Mouse (Mus musculus) cerebellum, adult 9-10 months (tissue): ENCODE measurements at regions not wholly inside any gene's neighbourhood (a gene's known extent, or its start where the extent isn't known, plus 50 kb on each side); places are given as distances from the start of the nearest gene placed in this dataset.

Experiments
- DNase-seq: peaks from one replicate; pipeline ENCODE4 v3.0.0; 2022

DNA sequence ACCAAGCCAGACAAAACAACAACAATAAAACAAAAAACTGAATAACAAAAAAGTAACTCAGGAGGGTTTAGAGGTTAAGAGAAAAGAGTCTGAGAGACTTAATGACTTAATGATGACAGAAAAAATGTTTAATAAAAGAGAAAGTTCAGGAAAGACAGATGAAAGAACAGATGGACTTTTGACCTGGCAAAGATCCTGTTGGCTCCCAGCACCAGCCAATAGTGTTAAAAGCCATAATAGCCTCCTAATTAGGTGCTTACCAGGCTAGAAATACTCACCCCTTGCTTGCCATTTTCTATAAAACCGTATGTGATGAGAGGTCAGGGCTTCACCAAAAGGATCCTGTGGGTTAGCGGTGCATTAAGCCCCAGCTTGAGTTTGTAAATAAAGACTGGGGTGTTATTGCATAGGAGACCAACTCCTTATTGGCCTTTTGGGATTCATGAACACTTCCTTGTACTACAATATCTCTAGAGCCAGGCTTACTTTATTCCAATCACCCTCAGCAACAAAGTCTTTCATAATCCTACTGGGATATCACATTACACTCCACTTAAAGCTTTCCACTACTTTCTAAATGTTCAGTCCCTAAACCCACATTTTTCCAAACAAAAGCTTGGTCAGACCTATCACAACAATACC is 282.1 kb upstream of the Rasa1 start:
- DNase-seq, result no peak

DNA sequence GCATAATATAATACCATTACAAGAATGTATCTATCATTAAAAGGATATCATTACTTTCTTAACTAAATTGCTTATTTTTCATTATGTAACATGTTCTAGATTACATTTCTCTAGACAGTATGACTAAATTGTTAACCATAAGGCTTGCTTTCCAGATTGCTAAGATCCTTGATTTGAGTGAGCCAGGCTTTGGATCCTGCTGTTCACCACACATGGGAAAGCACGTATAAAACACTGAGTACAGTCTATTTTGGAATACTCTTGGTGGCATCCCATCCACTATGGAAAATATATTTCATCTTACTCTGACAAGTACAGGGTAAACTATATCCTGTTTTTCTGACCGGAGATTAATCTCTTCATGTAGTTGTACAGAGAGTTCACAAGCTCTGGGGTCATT is 268.9 kb upstream of the Rasa1 start:
- no peak for DNase-seq

DNA sequence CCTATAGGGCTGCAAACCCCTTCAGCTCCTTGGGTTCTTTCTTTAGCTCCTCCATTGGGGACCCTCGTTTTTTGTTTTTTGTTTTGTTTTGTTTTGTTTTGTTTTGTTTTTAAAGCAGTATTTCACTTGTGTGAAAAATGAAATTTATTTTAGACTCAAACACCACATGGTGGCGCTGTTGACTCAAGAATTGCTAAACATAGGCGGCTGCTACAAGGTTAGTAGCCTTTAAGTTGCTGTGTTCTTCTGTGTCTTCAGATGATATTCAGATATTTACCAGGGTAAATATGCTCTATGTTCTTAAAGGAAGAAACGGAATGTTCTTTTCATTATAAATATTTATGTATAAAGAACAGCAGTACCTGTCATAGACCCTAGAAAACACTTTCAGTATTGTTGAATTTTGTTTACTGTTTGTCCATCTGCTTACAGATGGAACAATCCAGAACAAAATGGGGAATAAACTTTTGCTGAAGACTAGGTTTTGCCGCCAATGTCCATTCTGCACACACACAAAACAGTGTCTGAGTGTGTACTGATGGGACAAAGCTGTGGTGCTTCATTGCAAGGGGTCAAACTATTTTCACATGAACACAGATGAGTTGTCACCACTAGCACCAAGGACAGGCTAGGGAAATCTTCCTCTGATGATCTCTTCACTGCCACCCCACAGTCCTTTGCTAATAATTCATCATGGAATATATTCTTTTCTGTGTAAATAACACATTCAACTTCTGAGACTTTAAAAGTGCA is 267.3 kb upstream of the Rasa1 start:
- peak; percentile 17 for DNase-seq

DNA sequence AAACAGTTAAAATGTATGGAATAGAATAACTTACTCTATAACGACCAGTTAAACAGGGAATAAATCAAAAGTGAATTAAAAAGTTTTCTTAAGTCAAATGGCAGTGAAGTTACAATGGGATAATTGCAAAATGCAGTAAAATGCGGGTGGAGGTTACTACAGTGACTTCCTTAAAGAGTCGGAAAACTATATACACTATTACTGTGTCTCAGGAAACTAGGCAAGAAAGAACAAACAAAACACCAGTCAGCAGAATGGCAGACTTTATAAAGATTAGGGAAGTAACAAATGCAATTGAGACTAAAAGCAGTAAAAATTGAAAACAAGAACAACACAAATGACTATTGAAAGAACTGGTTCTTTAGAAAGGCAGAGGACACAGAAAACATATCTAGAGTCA is 264.1 kb upstream of the Rasa1 start:
- DNase-seq, result no peak

DNA sequence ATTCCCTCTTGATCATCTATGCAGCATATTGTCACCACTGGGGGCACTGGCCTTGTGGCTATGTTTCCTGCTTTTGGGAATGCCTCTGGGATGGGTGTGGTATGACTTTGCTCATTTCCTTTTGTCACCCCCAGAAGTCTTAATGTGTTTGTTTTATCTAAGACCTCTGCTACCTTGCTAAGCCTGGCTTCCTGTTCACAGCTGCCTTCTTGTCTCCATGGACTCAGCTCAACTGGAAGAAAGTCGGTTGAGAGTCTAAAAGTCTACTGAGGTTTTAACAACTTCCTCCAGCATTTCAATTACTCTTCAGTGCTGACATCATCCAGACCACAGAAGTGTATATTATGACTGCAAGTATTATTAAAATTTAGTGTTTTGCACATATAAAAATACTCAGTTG is 220.7 kb upstream of the Rasa1 start:
- DNase-seq, result no peak

DNA sequence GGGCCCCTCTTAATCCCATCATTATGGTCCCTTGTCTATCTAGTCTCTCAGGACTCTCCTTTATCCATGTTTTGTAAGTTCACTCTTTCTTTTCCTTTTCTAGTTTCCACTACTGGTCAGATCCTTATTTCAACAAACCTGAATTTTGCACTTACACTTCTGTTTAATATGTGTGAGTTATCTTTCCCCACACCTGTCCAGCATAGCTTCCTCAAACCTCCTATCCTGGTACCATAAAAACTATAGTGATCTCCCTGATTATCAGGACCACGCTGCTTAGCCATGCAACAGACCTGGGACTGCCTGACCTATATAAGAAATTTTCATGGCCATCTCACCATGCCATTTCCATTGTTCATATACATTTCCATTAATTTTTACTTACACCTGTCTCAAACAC is 219.6 kb upstream of the Rasa1 start:
- no peak for DNase-seq

DNA sequence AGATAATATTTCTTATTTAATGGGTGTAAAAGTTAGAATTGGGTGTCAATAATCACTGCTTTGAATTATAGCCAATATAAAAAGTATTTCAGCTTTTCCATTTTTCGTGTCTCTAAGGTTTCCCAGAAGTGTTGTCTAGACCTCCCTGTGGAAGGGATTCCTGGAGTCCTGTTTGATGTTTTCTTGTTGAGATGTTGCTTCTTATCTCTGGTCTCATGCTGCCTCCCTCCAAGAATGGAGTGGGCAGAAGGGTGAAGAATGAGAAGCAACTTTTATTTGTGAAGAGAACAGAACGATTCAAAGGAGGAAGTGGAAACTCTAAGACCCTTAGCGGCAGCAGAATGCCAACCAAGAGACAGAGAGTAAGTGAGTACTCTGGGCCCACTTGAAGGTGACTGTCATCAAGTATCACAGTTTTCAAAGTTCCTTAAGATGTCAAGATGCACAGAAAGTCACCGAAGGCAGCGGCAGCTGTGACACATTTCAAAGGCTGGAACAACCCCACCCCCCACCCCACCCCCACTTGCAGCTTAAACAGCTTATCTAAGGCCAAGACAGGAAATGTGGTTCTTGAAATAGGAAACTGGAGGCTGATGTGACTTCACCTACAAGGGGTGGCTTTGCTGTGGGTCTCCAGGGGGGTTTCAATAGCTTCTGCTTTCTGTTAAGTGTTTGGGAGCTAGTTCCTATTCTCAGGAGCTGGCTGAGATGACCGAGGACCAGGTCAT is 218.6 kb upstream of the Rasa1 start:
- DNase-seq, result no peak

DNA sequence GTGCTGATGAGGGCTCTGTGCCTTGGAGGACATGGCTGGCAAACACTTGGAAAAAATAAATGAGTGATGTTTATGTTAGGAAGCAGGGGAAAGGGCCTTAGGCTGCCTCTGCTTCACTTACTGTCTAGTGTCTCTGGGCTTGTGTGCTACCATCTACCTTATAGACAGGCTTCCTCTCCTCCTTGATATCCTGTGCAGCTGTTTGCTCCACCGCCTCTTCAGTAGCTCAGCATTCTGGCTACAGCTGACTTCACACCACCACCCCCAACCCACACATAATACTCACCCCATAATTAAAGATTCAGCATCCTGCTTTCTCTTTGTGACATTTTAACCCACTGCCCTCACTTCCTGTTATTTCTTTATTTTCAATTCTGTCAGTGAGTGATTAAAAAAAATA is 217.9 kb upstream of the Rasa1 start:
- DNase-seq, result no peak

DNA sequence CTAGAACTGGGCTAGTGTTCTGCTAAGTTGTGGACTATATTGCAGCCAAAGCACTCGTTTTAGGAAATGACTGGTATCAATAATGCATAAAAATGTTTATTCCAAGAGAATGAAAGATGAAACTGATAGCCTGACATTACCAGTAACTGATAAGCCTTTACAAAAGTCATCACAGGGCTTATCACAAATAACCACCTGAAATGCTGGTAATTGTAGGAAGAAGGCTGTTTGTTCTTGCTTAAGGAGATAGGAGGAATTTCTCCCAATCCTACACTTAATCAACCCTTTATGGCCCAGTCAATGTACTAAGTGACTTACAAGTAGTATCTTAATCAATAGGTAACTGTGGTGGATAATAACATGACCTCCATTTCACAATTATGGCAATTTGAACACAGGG is 217.1 kb upstream of the Rasa1 start:
- DNase-seq, result no peak

DNA sequence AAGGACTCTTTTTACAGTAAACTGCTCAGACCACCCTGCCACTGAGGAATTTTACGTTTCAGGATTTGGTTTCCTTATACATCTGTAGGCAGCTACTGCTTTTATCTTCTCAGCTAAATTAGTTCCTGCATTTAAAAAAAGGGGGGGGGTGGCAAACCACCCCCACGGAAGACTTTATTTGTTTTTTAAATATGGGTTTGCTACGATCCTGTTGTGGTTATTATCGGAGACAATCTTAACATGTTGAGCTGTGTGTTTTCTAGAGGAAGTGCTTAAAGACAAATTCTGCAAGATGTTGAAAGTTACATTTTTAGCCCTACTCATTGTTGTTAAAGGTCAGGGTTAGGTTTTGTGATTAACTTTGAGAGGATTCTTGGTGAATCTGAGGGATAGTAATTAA is 216.1 kb upstream of the Rasa1 start:
- no peak for DNase-seq

DNA sequence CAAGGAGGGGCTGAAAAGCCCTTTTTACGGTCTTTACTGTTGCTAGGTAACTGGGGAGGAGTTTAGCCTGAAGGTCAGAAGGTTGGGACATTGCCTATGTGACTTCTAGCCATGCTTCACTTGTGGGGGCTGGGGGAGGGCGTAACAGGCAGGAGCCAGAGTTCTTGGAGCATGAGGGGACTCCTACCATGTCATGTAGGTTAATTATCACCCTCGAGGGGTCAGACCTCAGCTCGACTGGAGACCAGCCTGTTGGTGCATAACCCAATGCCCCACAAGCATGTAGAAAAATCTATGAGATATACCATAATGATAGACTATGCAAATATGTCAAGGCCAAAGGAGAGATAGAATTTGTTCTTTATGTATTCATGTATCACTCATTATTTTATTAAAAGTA is 215.1 kb upstream of the Rasa1 start:
- no peak for DNase-seq

DNA sequence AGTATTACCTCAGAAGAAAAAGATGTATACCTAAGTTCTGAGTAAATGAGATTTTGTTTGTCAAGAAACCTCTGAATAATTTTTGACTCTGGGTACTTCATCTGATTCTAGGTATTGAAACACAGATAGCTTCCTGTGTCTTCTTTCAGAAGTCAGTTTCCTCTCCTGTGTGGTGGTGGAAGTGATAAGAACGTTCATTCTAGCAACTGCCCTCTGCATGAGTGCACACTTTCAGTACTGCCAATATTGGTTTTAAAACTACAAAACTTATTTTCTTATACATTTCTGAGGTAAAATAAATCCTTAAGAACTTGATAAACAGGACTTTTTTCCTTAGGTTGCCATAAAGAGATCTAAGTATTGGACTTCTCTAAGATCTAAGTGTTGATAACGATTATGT is 209.8 kb upstream of the Rasa1 start:
- no peak for DNase-seq

DNA sequence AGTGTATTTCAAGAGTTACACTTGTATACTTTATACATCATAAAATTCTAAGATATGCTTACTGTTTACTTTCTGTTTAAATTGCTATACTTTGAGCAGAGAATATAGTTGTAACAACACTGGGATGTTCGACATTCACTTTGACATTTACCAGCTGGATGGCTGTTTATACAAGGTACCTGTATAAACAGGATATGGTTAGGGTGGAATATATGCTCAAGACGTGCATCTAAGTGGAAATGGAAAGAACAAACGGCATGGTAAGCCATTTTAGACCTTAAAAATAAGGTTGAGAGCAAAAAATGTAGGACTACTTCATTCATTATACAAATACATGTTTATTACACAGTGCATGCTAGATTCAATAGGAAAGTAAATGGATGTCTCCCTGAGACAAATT is 195.9 kb upstream of the Rasa1 start:
- no peak for DNase-seq

DNA sequence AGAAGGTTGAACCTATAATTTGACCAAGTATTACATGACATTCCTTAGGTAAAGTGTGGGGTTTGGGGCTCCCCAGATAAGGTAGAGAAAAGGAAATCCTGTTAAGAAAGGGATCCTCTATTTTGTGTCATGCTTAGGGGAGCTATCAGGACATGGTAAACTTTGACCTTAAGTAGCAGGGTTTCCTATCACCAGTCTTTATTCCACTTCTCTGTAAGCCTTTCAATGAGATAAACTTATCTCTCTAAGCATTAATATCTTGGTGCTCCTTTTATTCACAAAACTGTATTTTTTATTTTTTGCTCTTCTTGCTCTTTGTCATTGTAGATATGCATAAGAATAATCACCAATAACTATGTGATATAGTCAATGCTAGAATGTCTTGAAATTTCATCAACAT is 194.4 kb upstream of the Rasa1 start:
- no peak for DNase-seq

DNA sequence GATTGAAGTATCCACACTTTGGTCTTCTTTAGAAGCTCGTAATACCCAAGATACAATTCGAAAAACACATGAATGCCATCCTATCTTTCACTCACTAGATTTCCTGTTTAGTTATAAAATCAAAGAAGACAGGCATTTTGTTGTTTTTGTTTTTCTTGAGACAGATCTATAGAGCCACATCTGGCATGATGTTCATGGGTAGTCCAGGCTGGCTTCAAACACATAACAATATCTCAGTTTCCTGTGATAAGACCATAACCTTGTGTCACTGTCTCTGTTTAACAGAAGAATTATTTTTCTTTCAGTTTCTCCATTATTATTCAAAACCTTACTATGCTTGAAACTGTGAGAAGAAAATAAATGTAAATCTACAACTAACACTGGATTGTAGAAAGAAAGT is 190.5 kb upstream of the Rasa1 start:
- no peak for DNase-seq

DNA sequence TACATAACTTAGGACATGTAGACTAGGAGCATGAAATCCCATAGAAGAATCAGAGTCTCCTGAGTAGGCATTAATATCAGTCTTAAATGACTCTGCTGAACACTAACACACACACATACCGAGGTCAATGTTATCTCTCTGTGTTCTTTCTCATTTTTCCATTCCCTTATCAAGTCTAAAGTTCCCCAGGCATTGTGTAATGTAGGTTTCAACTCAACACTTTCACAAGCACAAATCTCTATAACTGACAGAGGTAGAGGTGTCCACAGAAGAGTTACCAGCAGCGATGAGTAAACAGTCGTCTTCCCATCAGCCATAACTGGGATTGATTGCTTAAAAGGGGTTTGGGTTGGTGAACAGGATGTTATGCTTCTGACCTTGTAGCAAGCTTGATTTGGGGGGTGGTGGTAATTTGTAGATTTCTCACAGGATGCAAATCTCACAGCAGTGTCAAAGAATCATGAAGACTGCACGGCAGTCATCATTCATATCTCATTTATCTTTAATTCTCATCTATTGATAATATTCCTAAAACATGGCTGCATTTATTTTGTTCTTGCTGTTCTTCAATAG is 187.4 kb upstream of the Rasa1 start:
- DNase-seq, result no peak

DNA sequence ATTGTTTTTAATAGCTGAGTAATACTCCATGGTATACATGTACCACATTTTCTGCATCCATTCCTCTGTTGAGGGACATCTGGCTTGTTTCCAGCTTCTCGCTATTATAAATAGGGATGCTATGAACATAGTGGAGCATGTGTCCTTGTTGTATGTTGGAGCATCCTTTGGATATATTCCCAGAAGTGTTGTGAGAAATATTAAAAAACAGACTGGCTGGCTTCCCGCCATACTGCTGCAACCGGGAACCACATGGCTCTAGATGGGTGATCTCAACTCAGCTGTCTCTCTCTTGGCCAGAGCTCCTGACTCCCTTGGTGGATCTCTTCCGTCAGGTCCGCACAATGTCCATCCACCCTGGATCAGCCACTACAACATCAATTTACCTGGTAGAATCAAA is 182.4 kb upstream of the Rasa1 start:
- no peak for DNase-seq

DNA sequence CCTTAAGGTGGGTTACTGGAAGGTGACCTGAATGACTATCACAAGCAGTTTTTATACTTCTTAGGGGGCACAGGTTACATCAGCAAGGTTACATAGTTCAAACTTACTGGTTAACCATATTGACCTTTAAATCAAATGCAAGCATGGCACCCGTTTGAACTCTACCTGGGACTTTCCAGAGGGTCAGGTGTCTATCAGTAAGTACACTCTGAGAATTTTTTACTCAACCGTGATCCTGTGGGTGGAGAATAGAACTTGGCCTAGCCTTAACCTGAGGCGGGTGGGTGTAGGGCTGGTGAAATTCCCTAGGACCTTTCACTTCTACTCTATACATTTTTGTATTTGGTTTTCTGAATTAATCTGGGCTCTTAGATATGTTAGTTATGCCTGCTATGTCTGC is 170.5 kb upstream of the Rasa1 start:
- DNase-seq, result no peak

DNA sequence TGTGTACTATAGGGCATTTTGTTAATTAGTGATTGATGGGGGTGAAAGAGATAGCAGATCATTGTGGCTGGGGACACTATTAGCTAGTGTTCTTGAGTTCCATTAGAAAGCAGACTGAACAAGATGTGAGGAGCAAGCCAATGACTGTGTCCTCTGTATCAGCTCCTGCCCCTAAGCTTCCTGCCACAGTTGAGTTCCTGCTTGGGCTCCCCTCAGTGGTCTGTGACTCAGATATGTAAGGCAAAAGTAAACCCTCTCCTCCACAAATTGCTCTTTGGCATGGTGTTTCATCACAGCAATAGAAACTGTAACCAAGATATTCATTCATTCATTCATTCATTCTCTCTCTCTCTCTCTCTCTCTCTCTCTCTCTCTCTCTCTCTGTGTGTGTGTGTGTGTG is 169.7 kb upstream of the Rasa1 start:
- DNase-seq, result no peak

DNA sequence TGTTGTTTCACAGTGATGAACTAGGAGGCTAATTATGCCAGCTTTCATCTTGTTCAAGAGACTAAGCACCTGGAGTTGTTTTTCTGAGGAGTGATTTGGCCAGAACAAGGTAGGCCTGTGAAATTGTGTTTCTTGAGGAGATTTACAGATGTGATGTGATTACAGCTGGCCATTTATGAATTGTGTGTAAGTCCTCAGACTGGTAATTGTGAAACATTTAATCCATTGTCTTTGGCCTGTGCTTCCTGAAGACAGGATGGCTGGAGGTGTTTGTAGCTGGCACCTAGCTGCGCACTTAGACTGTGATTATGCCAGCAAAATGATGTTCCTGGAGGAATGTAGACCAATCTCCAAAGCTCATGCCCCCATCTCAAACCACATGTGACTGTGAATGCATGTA is 150.7 kb upstream of the Rasa1 start:
- no peak for DNase-seq

DNA sequence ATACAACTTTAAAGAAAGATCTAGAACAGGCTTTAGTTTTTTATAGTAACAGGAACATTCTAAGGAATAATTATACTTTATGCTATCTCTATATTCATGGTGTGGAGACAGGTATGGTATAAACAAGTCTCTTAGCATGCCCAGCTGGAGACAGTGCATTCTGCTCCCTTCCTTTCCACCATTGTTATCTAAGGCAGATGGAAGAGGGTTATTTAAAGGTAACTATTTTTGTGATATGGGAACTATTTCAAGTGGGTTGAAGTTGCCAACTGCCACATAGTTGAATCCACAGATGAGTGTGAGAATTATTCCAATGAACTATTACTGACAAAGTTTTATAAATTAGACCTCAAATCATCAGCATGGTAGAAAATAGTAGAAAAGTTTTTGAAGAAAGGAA is 148.9 kb upstream of the Rasa1 start:
- DNase-seq, result no peak

DNA sequence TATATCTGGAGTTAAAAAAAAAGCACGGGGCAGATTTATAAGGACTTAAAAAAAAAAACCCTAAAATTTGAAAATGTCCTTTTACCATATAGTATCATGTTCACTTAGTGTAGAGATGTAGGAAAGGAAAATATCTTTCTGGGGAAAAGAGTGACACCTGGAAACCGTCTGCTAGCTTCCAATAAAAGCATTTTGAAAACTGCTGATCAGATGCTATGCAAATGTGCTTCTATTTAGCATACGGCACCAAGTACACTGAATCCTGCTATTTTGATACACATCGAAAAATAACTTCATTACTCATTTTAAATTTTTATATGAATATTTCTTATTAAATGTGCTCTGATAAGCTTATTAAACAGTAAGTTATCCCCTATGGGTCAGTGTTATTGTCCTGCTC is 148.1 kb upstream of the Rasa1 start:
- DNase-seq, result no peak

DNA sequence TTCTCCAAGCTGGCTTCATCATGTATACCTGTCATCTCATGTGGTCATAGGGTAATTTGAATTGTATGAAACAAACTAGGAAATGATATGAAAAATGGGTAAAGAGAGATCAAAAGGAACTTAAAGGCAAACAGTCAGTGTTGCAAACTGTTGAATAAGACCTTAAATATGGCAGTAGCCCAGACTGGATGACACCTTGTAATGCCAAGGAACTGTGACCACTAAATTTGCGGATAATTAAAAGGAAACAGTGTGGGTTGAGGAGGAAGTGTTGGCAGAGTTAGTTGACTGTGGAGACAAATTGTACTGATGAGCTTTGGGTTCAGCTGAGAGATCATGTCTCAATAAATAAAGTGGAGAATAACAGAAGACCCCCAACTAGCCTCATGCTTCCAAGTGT is 147.3 kb upstream of the Rasa1 start:
- DNase-seq, result no peak

DNA sequence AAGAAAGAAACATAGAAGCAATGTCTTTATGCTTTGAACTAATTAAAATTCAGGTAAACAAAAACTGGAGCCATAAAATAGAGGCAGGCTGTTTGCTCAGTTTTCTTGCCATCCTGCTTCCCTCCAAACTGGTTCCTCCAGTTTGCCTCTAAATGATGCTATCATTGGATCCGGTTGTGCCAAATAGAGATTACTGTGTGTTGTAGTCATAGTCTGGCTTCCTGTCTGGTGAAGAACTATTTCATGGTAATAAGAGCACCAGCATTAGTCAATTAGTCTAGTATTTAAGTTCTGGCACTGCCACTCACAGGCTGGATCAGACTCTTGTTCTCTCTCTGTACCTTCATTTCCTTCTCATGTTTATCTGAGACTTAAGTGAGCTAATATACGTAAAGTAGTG is 141.9 kb upstream of the Rasa1 start:
- DNase-seq, result no peak
